Mouse (Mus musculus): ENCODE measurements at regions not wholly inside any gene's neighbourhood (a gene's known extent, or its start where the extent isn't known, plus 50 kb on each side); places are given as distances from the start of the nearest gene placed in this dataset.

DNA sequence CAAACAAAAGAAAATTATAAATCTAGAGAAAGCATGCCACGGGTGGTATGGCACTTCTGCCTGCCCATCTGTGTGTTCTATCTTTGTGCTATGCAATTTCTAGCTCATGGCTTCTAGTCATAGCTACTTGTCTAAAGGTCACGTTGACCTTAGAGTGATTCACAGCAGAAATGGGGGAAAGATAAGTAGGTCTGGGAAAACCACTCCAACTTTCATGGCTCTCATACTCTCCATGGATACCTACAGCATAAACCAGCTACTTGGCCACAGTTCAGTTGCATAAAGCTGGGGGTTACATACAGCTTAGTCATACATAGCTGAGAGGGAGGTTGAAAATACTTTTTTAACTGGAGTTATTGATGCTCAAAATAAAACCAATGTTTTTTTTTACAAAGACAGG, 100.6 kb upstream of the Trpc6 start:
- no peak overlapping the region for H3K4me3 ChIP-seq (replicated peaks)
- no peaks in the 10 kb centered on the region for H3K36me3 ChIP-seq
- no peak overlapping the region for H3K4me2 ChIP-seq (replicated peaks)
- H3K9me3 ChIP-seq, result no peaks in the 10 kb centered on the region
- 80% methylated on average over 2 of the region's 2 CpGs for whole genome bisulfite sequencing
- no peak for ATAC-seq
- H3K9ac ChIP-seq (replicated peaks), result no peak overlapping the region
- no peaks in the 10 kb centered on the region for H3K4me1 ChIP-seq (replicated peaks)
- H3K27ac ChIP-seq, result no peak overlapping the region
- H3K27me3 ChIP-seq, result no peaks in the 10 kb centered on the region

DNA sequence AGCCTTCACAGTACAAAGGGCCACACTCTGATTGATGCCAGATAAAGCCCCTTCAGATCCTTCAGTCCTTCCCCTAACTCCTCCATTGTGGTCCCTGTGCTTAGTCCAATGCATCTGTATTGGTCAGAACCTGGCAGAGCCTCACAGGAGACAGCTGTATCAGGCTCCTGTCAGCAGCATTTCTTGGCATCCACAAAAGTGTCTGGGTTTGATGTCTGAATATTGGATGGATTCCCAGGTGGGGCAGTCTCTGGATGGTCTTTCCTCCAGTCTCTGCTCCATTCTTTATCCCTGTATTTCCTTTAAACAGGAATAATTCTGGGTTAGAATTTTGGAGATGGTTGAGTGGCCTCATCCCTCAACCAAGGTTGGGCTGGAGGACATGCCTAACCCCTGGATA, 92.5 kb upstream of the Trpc6 start:
- no peak overlapping the region for H3K9ac ChIP-seq (replicated peaks)
- ATAC-seq, result no peak
- H3K9me3 ChIP-seq, result no peaks in the 10 kb centered on the region
- H3K4me3 ChIP-seq (replicated peaks), result no peak overlapping the region
- no peak overlapping the region for H3K4me2 ChIP-seq (replicated peaks)
- H3K4me1 ChIP-seq (replicated peaks), result no peaks in the 10 kb centered on the region
- no peaks in the 10 kb centered on the region for H3K27me3 ChIP-seq
- H3K27ac ChIP-seq, result no peak overlapping the region
- no peaks in the 10 kb centered on the region for H3K36me3 ChIP-seq

DNA sequence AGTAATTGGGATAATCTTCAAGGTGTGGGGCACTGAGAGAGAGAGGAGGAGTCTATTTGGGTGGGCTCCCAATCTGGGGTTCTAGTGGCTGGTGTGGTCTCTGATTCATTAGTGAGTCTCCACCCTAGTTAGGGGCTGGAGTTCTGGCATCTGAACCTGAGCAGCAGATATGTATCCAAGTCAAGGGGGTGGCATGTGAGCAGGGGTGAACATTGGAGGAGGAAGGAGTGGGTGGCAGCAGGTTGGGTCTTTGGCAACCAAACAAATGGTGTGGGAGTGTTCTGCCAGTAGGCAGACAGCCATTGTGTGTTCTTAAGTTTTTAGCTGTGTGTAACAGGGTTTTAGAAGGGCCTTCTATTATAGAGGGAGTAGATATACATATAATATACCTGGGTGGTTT, 90.4 kb upstream of the Trpc6 start:
- H3K27me3 ChIP-seq, result no peaks in the 10 kb centered on the region
- H3K36me3 ChIP-seq, result no peaks in the 10 kb centered on the region
- H3K9ac ChIP-seq (replicated peaks), result no peak overlapping the region
- ATAC-seq, result no peak
- H3K27ac ChIP-seq, result no peak overlapping the region
- no peak overlapping the region for H3K4me3 ChIP-seq (replicated peaks)
- no peak overlapping the region for H3K4me2 ChIP-seq (replicated peaks)
- no peaks in the 10 kb centered on the region for H3K9me3 ChIP-seq
- no peaks in the 10 kb centered on the region for H3K4me1 ChIP-seq (replicated peaks)

DNA sequence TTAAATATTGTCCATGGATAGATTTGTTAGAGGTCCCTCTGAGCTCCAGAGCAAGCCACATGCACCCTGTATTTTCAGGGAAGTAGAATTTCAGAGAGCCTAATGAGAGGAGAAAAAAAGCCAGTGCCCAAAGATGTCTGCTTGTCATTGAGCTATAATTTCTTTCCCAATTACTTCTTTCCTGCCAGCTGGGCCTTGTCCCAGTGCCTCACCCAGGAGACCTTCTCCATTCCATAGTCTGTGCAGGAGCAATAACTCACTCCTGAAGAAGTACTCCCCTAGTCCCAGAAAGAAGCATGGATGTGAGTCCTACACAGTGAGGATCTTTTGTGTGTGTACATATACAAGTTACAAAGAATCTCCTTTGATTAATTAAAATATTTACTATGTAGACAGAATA, 89.4 kb upstream of the Trpc6 start:
- Histone ChIP-seq H3K27ac (no peak overlapping the region), H3K4me2 (replicated peaks) (no peak overlapping the region), H3K9ac (replicated peaks) (no peak overlapping the region), H3K36me3 (no peaks in the 10 kb centered on the region), H3K9me3 (no peaks in the 10 kb centered on the region), H3K4me1 (replicated peaks) (no peaks in the 10 kb centered on the region), H3K27me3 (no peaks in the 10 kb centered on the region), H3K4me3 (replicated peaks) (no peak overlapping the region)
- no peak for ATAC-seq

DNA sequence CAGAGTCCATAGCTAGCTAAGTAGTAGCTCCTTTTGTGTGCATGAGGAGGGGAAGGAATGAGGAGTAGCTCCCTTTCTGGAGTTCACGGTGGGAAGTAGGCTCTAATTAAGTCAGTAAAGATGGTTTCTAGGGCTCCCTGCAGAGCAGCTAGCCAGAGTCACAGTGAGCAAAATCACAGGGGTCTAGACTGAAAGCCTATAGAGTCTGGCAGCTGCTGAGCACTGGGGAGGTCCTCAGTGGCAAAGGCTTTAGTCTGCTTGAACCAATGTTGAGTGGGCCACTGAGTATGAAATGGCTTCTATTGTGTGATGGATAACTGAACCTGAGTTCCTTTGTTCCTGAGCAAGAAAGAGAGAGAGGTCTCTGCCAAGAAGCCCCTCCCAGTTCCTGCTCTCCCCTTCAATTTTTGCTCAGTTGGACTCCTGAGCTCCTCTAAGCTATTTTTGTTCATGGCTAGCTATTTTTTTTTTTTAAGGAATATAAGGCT, 84.8 kb upstream of the Trpc6 start:
- no peak overlapping the region for H3K4me3 ChIP-seq (replicated peaks)
- no peaks in the 10 kb centered on the region for H3K27me3 ChIP-seq
- no peaks in the 10 kb centered on the region for H3K36me3 ChIP-seq
- no peak overlapping the region for H3K9ac ChIP-seq (replicated peaks)
- peak; percentile 40; the same call in 1 of the 2 replicates for ATAC-seq
- no peak overlapping the region for H3K27ac ChIP-seq
- no peak overlapping the region for H3K4me2 ChIP-seq (replicated peaks)
- no peaks in the 10 kb centered on the region for H3K4me1 ChIP-seq (replicated peaks)
- no peaks in the 10 kb centered on the region for H3K9me3 ChIP-seq
- WGBS, result 9% methylated on average over 1 of the region's 1 CpGs

DNA sequence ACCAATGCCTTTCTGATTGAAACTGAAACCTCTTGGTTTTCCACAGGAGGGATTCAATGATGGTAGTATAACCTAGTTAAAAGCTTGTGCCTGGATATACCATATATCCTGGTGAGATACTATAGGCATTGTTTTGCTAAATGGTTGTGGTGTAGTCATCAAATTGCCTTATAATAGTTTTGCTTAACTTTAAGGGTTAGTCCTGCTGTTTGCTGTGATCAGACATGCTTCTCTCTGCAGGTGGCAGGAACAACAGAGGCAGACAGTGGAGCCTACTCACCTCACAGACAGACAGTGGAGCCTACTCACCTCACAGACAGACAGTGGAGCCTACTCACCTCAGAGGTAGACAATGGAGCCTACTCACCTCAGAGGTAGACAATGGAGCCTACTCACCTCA, 82.2 kb upstream of the Trpc6 start:
- Histone ChIP-seq H3K9me3 (no peaks in the 10 kb centered on the region), H3K36me3 (no peaks in the 10 kb centered on the region), H3K4me3 (replicated peaks) (no peak overlapping the region), H3K9ac (replicated peaks) (no peak overlapping the region), H3K27ac (no peak overlapping the region), H3K4me2 (replicated peaks) (no peak overlapping the region), H3K4me1 (replicated peaks) (no peaks in the 10 kb centered on the region), H3K27me3 (no peaks in the 10 kb centered on the region)
- no peak for ATAC-seq

DNA sequence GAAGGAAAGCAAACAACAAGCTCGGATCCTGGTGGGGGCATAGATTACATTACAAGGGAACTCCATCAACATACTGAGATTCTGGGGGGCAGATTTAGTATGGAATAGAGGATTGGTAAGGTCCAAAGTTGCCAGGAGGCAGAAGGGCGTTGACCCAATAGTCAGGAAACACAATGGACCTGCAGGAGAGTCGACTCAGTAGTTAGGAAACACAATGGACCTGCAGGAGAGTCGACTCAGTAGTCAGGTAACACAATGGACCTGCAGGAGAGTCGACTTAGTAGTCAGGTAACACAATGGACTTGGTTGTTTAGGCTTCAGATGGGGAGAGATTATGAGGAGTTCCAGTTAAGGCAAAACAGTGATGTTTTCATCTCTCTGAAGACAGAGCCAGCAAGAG, 81.1 kb upstream of the Trpc6 start:
- Histone ChIP-seq H3K4me3 (replicated peaks) (no peak overlapping the region), H3K9me3 (no peaks in the 10 kb centered on the region), H3K36me3 (no peaks in the 10 kb centered on the region), H3K4me1 (replicated peaks) (no peaks in the 10 kb centered on the region), H3K27ac (no peak overlapping the region), H3K9ac (replicated peaks) (no peak overlapping the region), H3K4me2 (replicated peaks) (no peak overlapping the region), H3K27me3 (no peaks in the 10 kb centered on the region)
- 42% methylated on average over 5 of the region's 5 CpGs for WGBS
- no peak for ATAC-seq

DNA sequence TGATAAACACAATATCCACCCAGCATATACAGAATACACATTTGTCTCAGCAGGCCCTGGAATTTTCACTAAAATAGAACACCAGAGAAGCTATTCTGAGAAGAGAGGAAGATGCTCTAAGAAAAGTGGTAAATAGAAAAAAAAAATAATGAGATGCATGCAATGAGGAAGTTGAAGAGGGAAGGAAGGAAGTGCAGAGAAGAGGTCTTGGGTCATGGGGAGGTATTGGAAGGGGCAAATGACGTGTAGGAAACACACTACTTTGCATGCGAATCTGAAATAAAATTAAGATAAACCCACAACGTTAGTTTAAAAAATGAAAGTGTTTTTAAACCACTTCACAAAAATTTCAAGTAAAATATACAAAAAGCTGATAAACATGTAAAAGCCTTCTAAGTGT, 57.4 kb upstream of the Trpc6 start:
- no peak overlapping the region for H3K4me3 ChIP-seq (replicated peaks)
- H3K36me3 ChIP-seq, result no peaks in the 10 kb centered on the region
- H3K4me2 ChIP-seq (replicated peaks), result no peak overlapping the region
- H3K27me3 ChIP-seq, result no peaks in the 10 kb centered on the region
- H3K9me3 ChIP-seq, result no peaks in the 10 kb centered on the region
- no peak overlapping the region for H3K27ac ChIP-seq
- no peak overlapping the region for H3K9ac ChIP-seq (replicated peaks)
- no peak for ATAC-seq
- no peaks in the 10 kb centered on the region for H3K4me1 ChIP-seq (replicated peaks)
- 91% methylated on average over 3 of the region's 3 CpGs for WGBS

DNA sequence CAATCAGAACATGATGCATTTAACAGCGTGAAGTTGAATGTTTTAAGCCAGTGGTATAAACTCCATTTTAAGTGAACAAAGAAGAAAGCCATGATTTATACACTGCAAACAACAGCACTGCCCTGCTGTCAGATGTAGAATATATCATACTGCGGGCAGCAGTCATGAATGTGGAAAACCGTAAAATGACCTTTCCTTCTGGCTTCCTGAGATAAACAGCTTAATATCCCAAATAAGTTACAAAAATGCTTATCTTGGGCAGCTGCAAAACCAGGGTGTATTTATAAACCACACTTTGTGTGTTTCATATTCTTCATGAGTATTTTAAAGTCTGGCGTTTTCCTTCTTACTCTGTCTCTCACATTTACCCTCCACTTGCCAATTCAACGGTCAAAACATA, 56.1 kb upstream of the Trpc6 start:
- Histone ChIP-seq H3K9ac (replicated peaks) (no peak overlapping the region), H3K27ac (0 out of 2 replicates have a peak overlapping the region, but pooled peaks have one; percentile 25), H3K4me1 (replicated peaks) (no peaks in the 10 kb centered on the region), H3K27me3 (no peaks in the 10 kb centered on the region), H3K9me3 (no peaks in the 10 kb centered on the region), H3K4me2 (replicated peaks) (no peak overlapping the region), H3K4me3 (replicated peaks) (no peak overlapping the region), H3K36me3 (no peaks in the 10 kb centered on the region)
- 83% methylated on average over 5 of the region's 5 CpGs for WGBS
- ATAC-seq, result 0 out of 2 replicates have a peak, but pooled peaks have one; percentile 45

Measured in midbrain, embryonic 13.5 days (tissue).